ENCODE assay signal across 23 mouse cellular contexts in the genomic region with DNA sequence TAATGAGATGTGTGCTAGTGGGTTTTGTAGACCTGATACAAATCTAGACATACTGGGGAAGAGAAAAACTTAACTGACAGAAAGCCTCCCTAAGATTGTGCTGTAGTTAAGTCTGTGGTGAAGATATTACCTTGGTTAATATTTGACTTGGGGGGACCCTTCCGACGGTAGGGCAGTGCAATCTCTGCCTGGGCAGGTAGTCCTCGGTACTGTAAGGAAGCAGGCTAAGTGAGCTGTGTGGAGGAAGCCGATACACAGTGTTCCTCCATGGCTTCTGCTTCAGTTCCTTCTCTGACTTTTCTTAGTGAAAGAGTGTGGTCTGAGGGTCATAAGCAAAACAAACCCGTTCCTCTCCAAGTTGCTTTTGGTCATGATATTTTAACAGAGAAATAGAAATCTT.
DNase-seq lines count a peak whose midpoint lies in the region; ATAC-seq and TF ChIP-seq lines count a peak whose summit lies in the region.
"Had no signal": no experiment of that assay in that cellular context is flagged by ENCODE, and none has a peak within 500 bp of the region (broad histone marks: within the 10 kb centered on the region; RNA-seq: fewer than 3 reads in every experiment).

No protein-coding gene starts in this region.

- no peak overlapping the region for H3K4me2 ChIP-seq in kidney, embryonic 15.5 days
- H3K4me2 ChIP-seq in intestine, embryonic 16.5 days (ENCODE audit: low read depth, low read length), result no peak overlapping the region
- H3K4me2 ChIP-seq: embryonic facial prominence, embryonic 13.5 days; embryonic facial prominence, embryonic 15.5 days; forebrain, embryonic 12.5 days had no signal

- ATAC-seq in kidney, embryonic 15.5 days (replicated peaks; ENCODE audit: low FRiP score), result 0 out of 2 replicates have a peak, but pooled peaks have one; percentile 66
- peak; percentile 92 for ATAC-seq in intestine, embryonic 16.5 days
- ATAC-seq: forebrain, embryonic 14.5 days had no signal

- no peaks in the 10 kb centered on the region for H3K36me3 ChIP-seq in kidney, embryonic 15.5 days
- H3K36me3 ChIP-seq in intestine, embryonic 16.5 days (ENCODE audit: control insufficient read depth, insufficient read depth, low read length), result no peaks in the 10 kb centered on the region
- H3K36me3 ChIP-seq: embryonic facial prominence, embryonic 13.5 days; embryonic facial prominence, embryonic 15.5 days; forebrain, embryonic 10.5 days; forebrain, embryonic 12.5 days had no signal

- no peaks in the 10 kb centered on the region for H3K27me3 ChIP-seq in kidney, embryonic 15.5 days
- no peaks in the 10 kb centered on the region for H3K27me3 ChIP-seq in intestine, embryonic 16.5 days (replicated peaks; ENCODE audit: control insufficient read depth, insufficient read depth, low read length)
- H3K27me3 ChIP-seq: embryonic facial prominence, embryonic 13.5 days; embryonic facial prominence, embryonic 15.5 days; forebrain, embryonic 12.5 days had no signal

- no peaks in the 10 kb centered on the region for H3K9me3 ChIP-seq in kidney, embryonic 15.5 days (replicated peaks)
- no peaks in the 10 kb centered on the region for H3K9me3 ChIP-seq in intestine, embryonic 16.5 days (ENCODE audit: control insufficient read depth, low read length)
- H3K9me3 ChIP-seq: embryonic facial prominence, embryonic 13.5 days; embryonic facial prominence, embryonic 15.5 days; forebrain, embryonic 10.5 days; forebrain, embryonic 12.5 days had no signal

- H3K27ac ChIP-seq in kidney, embryonic 15.5 days, result 0 out of 2 replicates have a peak overlapping the region, but pooled peaks have one; percentile 13
- peak overlapping the region; percentile 47 for H3K27ac ChIP-seq in layer of hippocampus, adult 2 months
- no peak overlapping the region for H3K27ac ChIP-seq in intestine, embryonic 16.5 days (ENCODE audit: low read length)
- H3K27ac ChIP-seq: embryonic facial prominence, embryonic 13.5 days; embryonic facial prominence, embryonic 15.5 days; forebrain, embryonic 10.5 days; forebrain, embryonic 12.5 days had no signal

- no peak overlapping the region for H3K4me3 ChIP-seq in kidney, embryonic 15.5 days (replicated peaks)
- no peak overlapping the region for H3K4me3 ChIP-seq in layer of hippocampus, adult 2 months
- H3K4me3 ChIP-seq in intestine, embryonic 16.5 days (ENCODE audit: low read length), result no peak overlapping the region
- H3K4me3 ChIP-seq: embryonic facial prominence, embryonic 13.5 days; embryonic facial prominence, embryonic 15.5 days; erythroblast, embryonic 14.5 days; forebrain, embryonic 10.5 days; forebrain, embryonic 12.5 days had no signal

- peaks cover 12% of the 10 kb centered on the region; the same call in 1 of the 2 replicates for H3K4me1 ChIP-seq in kidney, embryonic 15.5 days
- no peaks in the 10 kb centered on the region for H3K4me1 ChIP-seq in intestine, embryonic 16.5 days (ENCODE audit: control insufficient read depth, insufficient read depth, low read length)
- H3K4me1 ChIP-seq: embryonic facial prominence, embryonic 13.5 days; embryonic facial prominence, embryonic 15.5 days; forebrain, embryonic 10.5 days; forebrain, embryonic 12.5 days had no signal

- no peak overlapping the region for H3K9ac ChIP-seq in kidney, embryonic 15.5 days
- H3K9ac ChIP-seq in intestine, embryonic 16.5 days (ENCODE audit: low read depth, low read length), result no peak overlapping the region
- H3K9ac ChIP-seq: embryonic facial prominence, embryonic 13.5 days; embryonic facial prominence, embryonic 15.5 days; forebrain, embryonic 12.5 days had no signal

- TF ChIP-seq CTCF in layer of hippocampus, adult 2 months (conservative IDR thresholded peaks at IDR 0.05), result no peak

- 66% methylated on average over 5 of the region's 5 CpGs for WGBS in kidney, embryonic 15.5 days
- 69% methylated on average over 5 of the region's 5 CpGs for WGBS in intestine, embryonic 16.5 days

- no peak for DNase-seq in kidney, adult 9 months
- no peak for DNase-seq in layer of hippocampus, adult 2 months (ENCODE audit: low spot score in 2 of 2)
- no peak for DNase-seq in layer of hippocampus, adult 18-20 months (ENCODE audit: low spot score in 2 of 2)
- no peak for DNase-seq in lung, postnatal 14 days
- DNase-seq in thymus, postnatal 14 days, result no peak
- DNase-seq: adrenal gland, adult 2 months; adrenal gland, postnatal 10 days; adrenal gland, postnatal 25 days; cerebellum, adult 11 months; cerebellum, adult 18-20 months; cerebellum, adult 8-10 months; cerebellum, adult 9-11 months; cerebellum, postnatal 14 days; cerebellum, postnatal 36 days; embryo, embryonic 11 days had no signal
